Mouse (Mus musculus): Measurements from ENCODE around the gene Cenpf. TPM values are rescaled to one million over a fixed set of nuclear protein-coding genes. Genes with fewer than 3 reads are reported as not detected.
A peak's percentile ranks its signal among the peaks of the same experiment; 100 is the strongest.

Cenpf gene
- polyA plus RNA-seq, 1 experiment from 2014 or later, result 42.1 TPM

DNA sequence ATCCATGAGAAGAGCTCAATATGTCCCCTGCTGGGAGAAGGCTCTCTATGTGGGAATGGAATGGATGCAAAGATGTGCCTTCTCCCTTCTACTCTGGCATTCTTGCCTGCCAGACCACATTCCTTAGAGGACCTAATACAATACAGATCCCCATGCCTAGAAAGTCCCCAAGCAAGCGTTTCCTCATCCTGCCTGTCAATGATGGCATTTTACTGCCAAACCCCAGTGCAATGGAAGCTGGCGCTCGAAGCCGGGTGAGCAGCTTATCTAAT is 23.1 kb downstream of the Cenpf start:
- Histone ChIP-seq H3K36me3 (ENCODE audit: insufficient read depth, low read length) (peaks cover 13% of the 10 kb centered on the region; the same call in 1 of the 2 replicates), H3K4me2 (ENCODE audit: low read length) (no peak overlapping the region), H3K4me3 (replicated peaks; ENCODE audit: low read depth, low read length) (no peak overlapping the region), H3K4me1 (replicated peaks; ENCODE audit: insufficient read depth, low read length) (no peaks in the 10 kb centered on the region), H3K9ac (ENCODE audit: low read depth, low read length) (no peak overlapping the region), H3K27me3 (ENCODE audit: insufficient read depth, low read length) (no peaks in the 10 kb centered on the region), H3K9me3 (replicated peaks; ENCODE audit: low read length) (no peaks in the 10 kb centered on the region), H3K27ac (no peak overlapping the region)
- ATAC-seq (replicated peaks; ENCODE audit: low FRiP score, low read depth) (no peak), DNase-seq (ENCODE audit: low spot score) (no peak)
- TF ChIP-seq CTCF (IDR thresholded peaks at IDR 0.05; ENCODE audit: low read depth), result no peak
- 89% methylated on average over 4 of the region's 4 CpGs for WGBS

DNA sequence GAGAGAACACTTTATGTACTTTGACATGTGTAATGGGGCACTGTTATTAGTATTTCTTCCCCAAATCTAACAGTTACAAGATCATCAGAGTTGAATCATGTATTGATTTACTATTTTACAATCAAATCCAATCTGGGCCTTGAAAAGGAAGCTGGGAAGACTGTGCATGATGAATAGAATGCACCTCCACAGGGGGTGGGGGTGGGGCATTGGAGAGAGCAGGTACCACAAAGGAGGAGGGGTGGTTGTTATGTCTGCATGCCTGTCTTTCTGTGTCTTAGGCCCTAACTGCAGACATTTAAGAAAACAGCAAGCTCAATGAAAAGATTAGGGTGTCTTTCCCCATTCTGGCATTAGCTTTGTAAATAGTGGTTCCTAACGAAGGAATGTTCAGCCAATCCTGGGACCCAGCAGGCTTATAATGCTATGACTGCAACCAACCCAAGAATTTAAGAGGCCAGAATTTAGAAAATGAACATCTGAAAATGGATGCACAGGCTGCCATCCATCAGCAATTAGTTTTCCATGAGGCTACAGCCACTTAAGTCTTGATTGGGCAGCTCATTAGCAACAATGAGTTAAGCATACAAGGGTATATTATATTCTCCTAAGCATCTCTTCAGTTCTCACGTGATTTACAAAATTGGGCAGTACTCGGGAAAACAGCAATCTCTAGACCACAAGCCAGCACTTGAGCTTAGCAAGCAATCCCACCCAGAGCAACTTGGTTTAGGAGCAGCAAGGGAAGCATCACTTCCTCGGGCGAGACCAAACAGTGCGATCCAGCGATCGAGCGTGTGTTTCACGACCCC is 23.6 kb downstream of the Cenpf start:
- no peak overlapping the region for H3K4me3 ChIP-seq (replicated peaks; ENCODE audit: low read depth, low read length)
- no peak for ATAC-seq (replicated peaks; ENCODE audit: low FRiP score, low read depth)
- no peaks in the 10 kb centered on the region for H3K27me3 ChIP-seq (ENCODE audit: insufficient read depth, low read length)
- peaks cover 11% of the 10 kb centered on the region; the same call in 1 of the 2 replicates for H3K36me3 ChIP-seq (ENCODE audit: insufficient read depth, low read length)
- H3K4me1 ChIP-seq (replicated peaks; ENCODE audit: insufficient read depth, low read length), result no peaks in the 10 kb centered on the region
- H3K4me2 ChIP-seq (ENCODE audit: low read length), result no peak overlapping the region
- no peak for TF ChIP-seq CTCF (IDR thresholded peaks at IDR 0.05; ENCODE audit: low read depth)
- H3K27ac ChIP-seq, result no peak overlapping the region
- WGBS, result 93% methylated on average over 10 of the region's 10 CpGs
- no peak overlapping the region for H3K9ac ChIP-seq (ENCODE audit: low read depth, low read length)
- no peak for DNase-seq (ENCODE audit: low spot score)
- no peaks in the 10 kb centered on the region for H3K9me3 ChIP-seq (replicated peaks; ENCODE audit: low read length)

DNA sequence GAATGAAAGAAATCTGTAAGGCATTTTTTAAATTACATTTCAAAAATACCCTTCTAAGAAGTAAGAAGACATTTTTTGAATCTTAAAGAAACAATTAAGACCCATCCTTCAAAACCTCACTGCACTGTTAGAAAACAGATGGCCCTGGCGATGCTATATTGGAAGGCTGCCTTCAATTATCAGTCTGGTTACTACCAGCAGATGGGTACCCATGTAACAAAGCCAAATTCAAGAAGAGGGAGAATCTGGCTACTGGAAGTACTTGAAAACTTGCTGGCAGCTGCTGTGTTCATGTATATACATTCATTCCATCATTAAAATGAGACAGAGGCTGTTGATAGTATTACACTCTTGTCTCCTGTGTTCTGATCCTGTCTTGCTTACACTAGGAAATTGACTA is 24.4 kb downstream of the Cenpf start:
- DNase-seq (ENCODE audit: low spot score), result no peak
- no peak for TF ChIP-seq CTCF (IDR thresholded peaks at IDR 0.05; ENCODE audit: low read depth)
- H3K4me2 ChIP-seq (ENCODE audit: low read length), result no peak overlapping the region
- no peaks in the 10 kb centered on the region for H3K4me1 ChIP-seq (replicated peaks; ENCODE audit: insufficient read depth, low read length)
- WGBS, result 97% methylated on average over 1 of the region's 1 CpGs
- no peak overlapping the region for H3K27ac ChIP-seq
- no peak overlapping the region for H3K9ac ChIP-seq (ENCODE audit: low read depth, low read length)
- ATAC-seq (replicated peaks; ENCODE audit: low FRiP score, low read depth), result no peak
- H3K9me3 ChIP-seq (replicated peaks; ENCODE audit: low read length), result no peaks in the 10 kb centered on the region
- H3K4me3 ChIP-seq (replicated peaks; ENCODE audit: low read depth, low read length), result no peak overlapping the region
- peaks cover 17% of the 10 kb centered on the region; the same call in 1 of the 2 replicates for H3K36me3 ChIP-seq (ENCODE audit: insufficient read depth, low read length)
- no peaks in the 10 kb centered on the region for H3K27me3 ChIP-seq (ENCODE audit: insufficient read depth, low read length)

DNA sequence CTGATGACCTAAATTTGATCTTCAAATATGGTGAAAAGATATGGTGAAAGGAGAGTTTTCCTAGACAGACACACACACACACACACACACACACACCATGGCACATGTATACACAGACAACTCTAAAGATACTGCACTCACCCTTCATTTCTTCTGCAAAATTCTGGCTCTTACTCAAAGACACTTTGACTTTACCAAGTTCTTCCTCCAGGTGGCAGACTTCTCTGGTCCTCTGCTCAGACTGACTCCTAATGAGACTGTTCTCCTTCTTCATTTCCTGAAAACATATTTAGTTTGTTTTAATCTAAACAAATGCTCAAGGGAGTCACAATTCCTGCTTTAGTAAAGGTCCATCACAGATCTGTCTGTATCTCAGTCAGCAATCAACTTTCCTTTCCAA is 26.0 kb downstream of the Cenpf start:
- no peak overlapping the region for H3K27ac ChIP-seq
- no peak overlapping the region for H3K9ac ChIP-seq (ENCODE audit: low read depth, low read length)
- ATAC-seq (replicated peaks; ENCODE audit: low FRiP score, low read depth) (no peak), DNase-seq (ENCODE audit: low spot score) (peak; percentile 60)
- no peak overlapping the region for H3K4me2 ChIP-seq (ENCODE audit: low read length)
- no peaks in the 10 kb centered on the region for H3K4me1 ChIP-seq (replicated peaks; ENCODE audit: insufficient read depth, low read length)
- no peaks in the 10 kb centered on the region for H3K27me3 ChIP-seq (ENCODE audit: insufficient read depth, low read length)
- peak; percentile 70 for TF ChIP-seq CTCF (IDR thresholded peaks at IDR 0.05; ENCODE audit: low read depth)
- no peaks in the 10 kb centered on the region for H3K9me3 ChIP-seq (replicated peaks; ENCODE audit: low read length)
- H3K4me3 ChIP-seq (replicated peaks; ENCODE audit: low read depth, low read length), result no peak overlapping the region
- H3K36me3 ChIP-seq (ENCODE audit: insufficient read depth, low read length), result peaks cover 25% of the 10 kb centered on the region

DNA sequence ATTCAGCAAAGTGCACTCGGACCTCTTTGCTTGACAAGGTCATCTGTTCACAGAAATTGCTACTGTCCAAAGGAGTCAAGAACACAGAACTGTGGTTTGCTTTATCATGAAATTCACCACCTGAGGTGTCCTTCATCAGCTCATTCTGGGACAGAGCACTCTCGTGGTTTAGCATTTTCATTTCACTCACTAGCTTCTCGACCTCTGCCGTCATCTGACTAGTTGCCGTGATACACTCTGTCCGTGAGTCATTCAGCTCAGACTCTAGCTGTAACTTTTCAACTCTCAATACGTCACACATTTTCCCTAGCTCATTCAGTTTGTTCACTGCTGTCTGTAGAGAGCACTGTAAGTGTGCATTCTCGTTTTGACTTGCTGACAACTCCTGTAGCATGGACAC is 30.5 kb downstream of the Cenpf start:
- Histone ChIP-seq H3K36me3 (ENCODE audit: insufficient read depth, low read length) (peaks cover 29% of the 10 kb centered on the region), H3K4me3 (replicated peaks; ENCODE audit: low read depth, low read length) (no peak overlapping the region), H3K27ac (no peak overlapping the region), H3K27me3 (ENCODE audit: insufficient read depth, low read length) (no peaks in the 10 kb centered on the region), H3K9ac (ENCODE audit: low read depth, low read length) (no peak overlapping the region), H3K4me1 (replicated peaks; ENCODE audit: insufficient read depth, low read length) (no peaks in the 10 kb centered on the region), H3K9me3 (replicated peaks; ENCODE audit: low read length) (no peaks in the 10 kb centered on the region), H3K4me2 (ENCODE audit: low read length) (no peak overlapping the region)
- no peak for TF ChIP-seq CTCF (IDR thresholded peaks at IDR 0.05; ENCODE audit: low read depth)
- DNase-seq (ENCODE audit: low spot score), result no peak
- ATAC-seq (replicated peaks; ENCODE audit: low FRiP score, low read depth), result no peak
- WGBS, result 87% methylated on average over 8 of the region's 8 CpGs

DNA sequence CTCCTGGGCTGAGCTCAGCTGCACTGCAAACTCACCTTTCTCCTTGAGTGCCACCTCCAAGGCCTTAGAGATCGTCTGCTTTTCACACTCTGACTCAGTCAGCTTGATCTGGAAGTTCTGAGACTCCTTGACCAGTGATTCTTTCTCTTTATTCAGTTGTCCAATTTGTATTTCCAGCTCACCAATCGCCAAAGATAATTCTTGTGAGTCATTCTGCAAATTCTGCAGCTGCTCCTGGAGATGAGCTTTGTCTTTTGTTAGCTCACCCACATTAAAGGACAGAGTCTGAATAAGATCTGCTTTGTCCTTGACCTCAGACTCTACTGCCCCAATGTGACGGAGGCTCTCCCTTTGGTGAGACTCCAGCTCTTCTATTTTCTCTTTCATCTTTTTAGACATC is 34.1 kb downstream of the Cenpf start:
- Histone ChIP-seq H3K27me3 (ENCODE audit: insufficient read depth, low read length) (no peaks in the 10 kb centered on the region), H3K9ac (ENCODE audit: low read depth, low read length) (no peak overlapping the region), H3K36me3 (ENCODE audit: insufficient read depth, low read length) (peaks cover 24% of the 10 kb centered on the region), H3K4me1 (replicated peaks; ENCODE audit: insufficient read depth, low read length) (no peaks in the 10 kb centered on the region), H3K9me3 (replicated peaks; ENCODE audit: low read length) (no peaks in the 10 kb centered on the region), H3K27ac (no peak overlapping the region), H3K4me2 (ENCODE audit: low read length) (no peak overlapping the region), H3K4me3 (replicated peaks; ENCODE audit: low read depth, low read length) (no peak overlapping the region)
- no peak for TF ChIP-seq CTCF (IDR thresholded peaks at IDR 0.05; ENCODE audit: low read depth)
- 85% methylated on average over 3 of the region's 3 CpGs for WGBS
- DNase-seq (ENCODE audit: low spot score) (no peak), ATAC-seq (replicated peaks; ENCODE audit: low FRiP score, low read depth) (no peak)

DNA sequence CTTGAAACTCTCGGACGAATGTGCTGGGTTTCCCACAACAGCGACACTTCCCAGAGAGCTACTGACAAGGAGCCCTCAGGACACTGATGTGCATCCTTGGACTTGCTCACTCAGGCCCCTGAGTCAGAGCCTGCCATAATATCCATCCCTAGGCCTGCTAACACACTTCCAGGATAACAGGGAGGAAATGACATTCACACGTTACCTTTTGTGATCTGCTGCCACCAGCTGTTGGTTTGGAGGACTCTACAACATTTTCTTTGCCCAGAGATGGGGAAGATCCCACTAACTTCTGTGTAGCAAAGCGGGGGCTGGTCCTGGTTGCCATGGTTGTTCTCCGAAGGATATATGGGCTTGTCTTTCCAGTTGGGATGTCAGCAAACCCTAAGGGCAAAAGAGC is 41.3 kb downstream of the Cenpf start:
- Histone ChIP-seq H3K9me3 (replicated peaks; ENCODE audit: low read length) (no peaks in the 10 kb centered on the region), H3K4me3 (replicated peaks; ENCODE audit: low read depth, low read length) (no peak overlapping the region), H3K4me1 (replicated peaks; ENCODE audit: insufficient read depth, low read length) (no peaks in the 10 kb centered on the region), H3K9ac (ENCODE audit: low read depth, low read length) (no peak overlapping the region), H3K27ac (no peak overlapping the region), H3K27me3 (ENCODE audit: insufficient read depth, low read length) (no peaks in the 10 kb centered on the region), H3K36me3 (ENCODE audit: insufficient read depth, low read length) (peaks cover 28% of the 10 kb centered on the region), H3K4me2 (ENCODE audit: low read length) (no peak overlapping the region)
- peak; percentile 24 for DNase-seq (ENCODE audit: low spot score)
- 87% methylated on average over 6 of the region's 6 CpGs for WGBS
- peak; percentile 50 for TF ChIP-seq CTCF (IDR thresholded peaks at IDR 0.05; ENCODE audit: low read depth)
- no peak for ATAC-seq (replicated peaks; ENCODE audit: low FRiP score, low read depth)
